Mouse (Mus musculus) left cerebral cortex, postnatal 14 days (tissue): Measurements from ENCODE around the gene Smagp. TPM values are rescaled to one million over a fixed set of nuclear protein-coding genes. Genes with fewer than 3 reads are reported as not detected.

ENCODE experiments used
- DNase-seq, 2 experiments: peaks; one replicate each; pipeline ENCODE4 v3.0.0; 2021 to 2022; ENCODE audit warnings: low spot score in 2 of 2, mixed read lengths in 1 of 2
- intact Hi-C: fragments of 180-260 bp; cut with DNase I; formaldehyde crosslinking; loops from one replicate; pipeline ENCODE4 v1.15.1; 2025
- total RNA-seq, 2 experiments: library from RNA; stranded (reverse); gene quantifications; 2 replicates each; pipeline ENCODE4 v1.2.3; 2021

Gene Smagp
- total RNA-seq, 2 experiments from 2014 or later = 2.2 to 2.3 TPM

GRCm38 (mm10) chr15:100601669-100602068 lies 35.1 kb downstream of the Smagp start:
- intact Hi-C loops = no loop called here
- DNase-seq = no peak

GRCm38 (mm10) chr15:100600696-100601272 lies 36.0 kb downstream of the Smagp start:
- intact Hi-C loops = no loop called here
- no peak for DNase-seq

GRCm38 (mm10) chr15:100600047-100600695 lies 36.6 kb downstream of the Smagp start:
- DNase-seq = peak; percentile 72 to 86
- intact Hi-C loops = no loop called here

- DNase-seq = peak in 1 of 2 experiments; percentile 37
- intact Hi-C loops = loop anchor here (5.0 kb wide), 1 partner anchor 47 kb away; the partner anchor contains the start of gene Tfcp2
Observed at GRCm38 (mm10) chr15:100599276-100600046, 37.3 kb downstream of the Smagp start, which contains the start of gene Pou6f1. Gene Pou6f1, minus strand, starts transcription at chr15:100599984.

GRCm38 (mm10) chr15:100598883-100599275 lies 37.9 kb downstream of the Smagp start:
- intact Hi-C loops = loop anchor here (5.0 kb wide), 1 partner anchor 47 kb away; the partner anchor contains the start of gene Tfcp2

GRCm38 (mm10) chr15:100598287-100598882 lies 38.4 kb downstream of the Smagp start:
- no peak for DNase-seq
- intact Hi-C loops = loop anchor here (5.0 kb wide), 1 partner anchor 46 kb away; the partner anchor contains the start of gene Tfcp2

More at GRCm38 (mm10) chr15:100598883-100599275, 37.9 kb downstream of the Smagp start:
- DNase-seq = peak; percentile 46 to 76

GRCm38 (mm10) chr15:100592817-100593216 lies 43.9 kb downstream of the Smagp start:
- intact Hi-C loops = no loop called here
- DNase-seq = no peak

GRCm38 (mm10) chr15:100590436-100590835 lies 46.3 kb downstream of the Smagp start:
- no peak for DNase-seq
- intact Hi-C loops = no loop called here

- no peak for DNase-seq
- intact Hi-C loops = no loop called here
Observed at GRCm38 (mm10) chr15:100588297-100588696, 48.4 kb downstream of the Smagp start.

- intact Hi-C loops = no loop called here
- DNase-seq = no peak
Observed at GRCm38 (mm10) chr15:100587166-100587565, 49.6 kb downstream of the Smagp start.

- DNase-seq = no peak
- intact Hi-C loops = no loop called here
Observed at GRCm38 (mm10) chr15:100585931-100586330, 50.8 kb downstream of the Smagp start.

GRCm38 (mm10) chr15:100580108-100580507 lies 56.6 kb downstream of the Smagp start:
- intact Hi-C loops = no loop called here
- no peak for DNase-seq

- no peak for DNase-seq
- intact Hi-C loops = no loop called here
Observed at GRCm38 (mm10) chr15:100577972-100578371, 58.8 kb downstream of the Smagp start.

GRCm38 (mm10) chr15:100576810-100577209 lies 59.9 kb downstream of the Smagp start:
- intact Hi-C loops = no loop called here
- no peak for DNase-seq

GRCm38 (mm10) chr15:100576392-100576791 lies 60.3 kb downstream of the Smagp start:
- intact Hi-C loops = no loop called here
- no peak for DNase-seq

GRCm38 (mm10) chr15:100575366-100575765 lies 61.4 kb downstream of the Smagp start:
- intact Hi-C loops = no loop called here
- no peak for DNase-seq

- intact Hi-C loops = no loop called here
- no peak for DNase-seq
Observed at GRCm38 (mm10) chr15:100574378-100574777, 62.4 kb downstream of the Smagp start.

GRCm38 (mm10) chr15:100573946-100574345 lies 62.8 kb downstream of the Smagp start:
- no peak for DNase-seq
- intact Hi-C loops = no loop called here
